Mouse (Mus musculus) G1E (cell line): Measurements from ENCODE around the gene Isoc2b.

ENCODE experiments used
- CTCF ChIP-seq: IDR thresholded peaks from 2 replicates; pipeline ENCODE4 v1.5.1; 2012; ENCODE audit warnings: low read depth, low read length, inconsistent platforms, mixed read lengths
- GATA1 ChIP-seq: IDR thresholded peaks from 2 replicates; pipeline ENCODE4 v1.6.1; 2012; ENCODE audit warnings: borderline replicate concordance, low read length, inconsistent platforms, mixed read lengths
- GATA2 ChIP-seq: IDR thresholded peaks from 2 replicates; pipeline ENCODE4 v1.6.1; 2012; ENCODE audit warnings: low read depth, low read length, inconsistent platforms, borderline replicate concordance
- POLR2AphosphoS5 ChIP-seq: IDR thresholded peaks from 2 replicates; pipeline ENCODE4 v1.6.1; 2012; ENCODE audit warnings: low read depth, low read length, inconsistent platforms; ENCODE audit not compliant: insufficient replicate concordance
- TAL1 ChIP-seq: conservative IDR thresholded peaks from 2 replicates; pipeline ENCODE4 v1.6.1; 2012; ENCODE audit warnings: low read depth, low read length, inconsistent platforms, mixed read lengths

DNA sequence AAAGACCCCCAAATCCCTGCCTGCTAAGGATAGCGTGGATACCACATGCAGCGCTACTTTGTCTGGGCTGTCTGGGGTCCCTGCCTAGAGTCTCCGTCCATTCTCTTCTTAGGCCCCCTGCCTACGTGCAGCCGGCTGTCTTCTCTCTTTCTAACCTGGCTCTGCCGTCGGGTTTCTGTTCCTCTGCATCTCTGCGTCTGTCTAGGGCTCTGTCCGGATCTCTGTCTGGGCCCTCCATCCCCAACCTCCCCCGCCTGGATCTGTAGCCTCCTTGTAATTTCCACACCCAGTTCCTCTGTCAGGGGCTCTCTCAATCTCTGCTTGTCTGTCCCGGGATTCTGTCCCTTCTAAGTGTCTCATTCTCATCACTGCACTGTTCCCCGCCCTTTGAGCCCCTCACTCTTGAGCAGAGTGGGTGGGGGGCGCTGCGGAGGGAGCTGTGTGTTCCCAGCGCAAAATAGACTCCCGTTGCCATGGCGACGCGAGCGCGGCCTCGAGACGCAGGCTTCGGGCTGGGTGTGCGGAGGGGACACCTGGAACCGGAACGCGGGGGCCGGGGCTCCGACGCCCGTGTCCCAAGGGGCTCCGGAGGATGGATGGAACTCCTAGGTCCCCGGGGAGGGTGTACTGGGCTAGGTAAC, 26.3 kb downstream of the Isoc2b start:
- TF ChIP-seq CTCF, result no peak
- TF ChIP-seq TAL1, result no peak
- TF ChIP-seq GATA1, result no peak
- no peak for TF ChIP-seq POLR2AphosphoS5
- no peak for TF ChIP-seq GATA2
